Mouse (Mus musculus): ENCODE data around the gene Anxa6.

The Anxa6 gene

GRCm38 (mm10) chr11:55028509-55028908 lies 4.7 kb downstream of the Anxa6 start:
- peak; percentile 40 for DNase-seq

GRCm38 (mm10) chr11:55027204-55027855 lies 5.9 kb downstream of the Anxa6 start:
- no peak for DNase-seq

GRCm38 (mm10) chr11:55025896-55026295 lies 7.3 kb downstream of the Anxa6 start:
- peak; percentile 32 for DNase-seq

GRCm38 (mm10) chr11:55023583-55023982 lies 9.7 kb downstream of the Anxa6 start:
- peak; percentile 23 for DNase-seq

GRCm38 (mm10) chr11:55023049-55023564 lies 10.1 kb downstream of the Anxa6 start:
- DNase-seq, result peak; percentile 76

GRCm38 (mm10) chr11:55022508-55022907 lies 10.7 kb downstream of the Anxa6 start:
- no peak for DNase-seq

- DNase-seq, result no peak
Observed at GRCm38 (mm10) chr11:55021859-55022258, 11.4 kb downstream of the Anxa6 start.

- DNase-seq, result no peak
Observed at GRCm38 (mm10) chr11:55021458-55021857, 11.8 kb downstream of the Anxa6 start.

- DNase-seq, result no peak
Observed at GRCm38 (mm10) chr11:55019711-55020110, 13.5 kb downstream of the Anxa6 start.

- DNase-seq, result no peak
Observed at GRCm38 (mm10) chr11:55018034-55018433, 15.2 kb downstream of the Anxa6 start.

GRCm38 (mm10) chr11:55017201-55017600 lies 16.0 kb downstream of the Anxa6 start:
- no peak for DNase-seq

GRCm38 (mm10) chr11:55016758-55017157 lies 16.5 kb downstream of the Anxa6 start:
- no peak for DNase-seq

- peak; percentile 40 for DNase-seq
Observed at GRCm38 (mm10) chr11:55015831-55016241, 17.4 kb downstream of the Anxa6 start.

- no peak for DNase-seq
Observed at GRCm38 (mm10) chr11:55015264-55015663, 18.0 kb downstream of the Anxa6 start.

- peak; percentile 35 for DNase-seq
Observed at GRCm38 (mm10) chr11:55013802-55014201, 19.4 kb downstream of the Anxa6 start.

- DNase-seq, result peak; percentile 49
Observed at GRCm38 (mm10) chr11:55012551-55013521, 20.4 kb downstream of the Anxa6 start.

- no peak for DNase-seq
Observed at GRCm38 (mm10) chr11:55011440-55011839, 21.8 kb downstream of the Anxa6 start.

GRCm38 (mm10) chr11:55008230-55008629 lies 25.0 kb downstream of the Anxa6 start:
- no peak for DNase-seq

GRCm38 (mm10) chr11:55005684-55006083 lies 27.6 kb downstream of the Anxa6 start:
- no peak for DNase-seq

- DNase-seq, result no peak
Observed at GRCm38 (mm10) chr11:55004970-55005502, 28.2 kb downstream of the Anxa6 start.

GRCm38 (mm10) chr11:54998708-54999107 lies 34.5 kb downstream of the Anxa6 start:
- no peak for DNase-seq

GRCm38 (mm10) chr11:54998284-54998683 lies 35.0 kb downstream of the Anxa6 start:
- peak; percentile 28 for DNase-seq

- no peak for DNase-seq
Observed at GRCm38 (mm10) chr11:54996176-54996575, 37.1 kb downstream of the Anxa6 start.

Measured in kidney, adult 11 months (tissue).